Mouse (Mus musculus) adrenal gland, adult 10 weeks (tissue): Measurements from ENCODE around the gene Gm14781. TPM values are rescaled to one million over a fixed set of nuclear protein-coding genes. Genes with fewer than 3 reads are reported as not detected.

Experiments
- polyA plus RNA-seq: library from polyadenylated mRNA; stranded (reverse); fragments of 350-450 nt; fragmentation: Illumina TruSeq; extraction: RNeasy Lipid Tissue Mini Kit (QIAGEN cat#74804); gene quantifications from one replicate; pipeline ENCODE4 v1.2.3, GENCODE M21; 2014; ENCODE audit warnings: low read depth, low replicate concordance

Gm14781 gene
- polyA plus RNA-seq, result not detected

DNA sequence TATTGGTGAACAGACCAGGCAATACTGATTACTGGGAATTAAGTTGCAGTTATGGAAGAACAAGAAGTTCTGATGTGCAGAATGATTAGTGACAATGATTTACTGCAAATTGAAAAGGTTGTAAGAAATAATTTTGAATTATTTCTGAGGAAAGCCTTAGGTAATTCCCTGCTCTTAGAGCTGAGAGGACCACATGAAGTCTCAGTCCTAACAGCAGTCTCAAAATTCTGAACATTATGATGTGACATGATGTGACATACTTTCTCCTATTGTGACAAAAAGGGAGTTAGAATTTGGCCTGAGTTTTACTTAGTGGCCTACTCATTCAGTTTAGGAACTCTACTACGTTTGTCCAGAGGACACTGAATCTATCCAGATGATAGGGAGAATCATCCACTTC lies at the start of gene Gm14781:
Gene Gm14781 (plus strand): TSS at position 301 of the 400 bp plus-strand sequence.

Other genes with a start within 250 kb of the Gm14781 start
- not detected for gene Gm5072, start 239.7 kb upstream of the Gm14781 start, polyA plus RNA-seq
- not detected for gene Gm8914, start 152.1 kb upstream of the Gm14781 start, polyA plus RNA-seq
- gene 1700084M14Rik, start 56.3 kb upstream of the Gm14781 start, polyA plus RNA-seq, result not detected
- not detected for gene Mageb5, start 150.8 kb downstream of the Gm14781 start, polyA plus RNA-seq